Mouse (Mus musculus) testis, adult 2 months (tissue): ENCODE data around the gene Kcnip2. TPM values are rescaled to one million over a fixed set of nuclear protein-coding genes. Genes with fewer than 3 reads are reported as not detected.

ENCODE experiments used
- H3K27ac ChIP-seq: fragments of 200-500 bp; 2 replicates; pipeline ENCODE4 v1.5.1; 2012; ENCODE audit warnings: low read depth, low read length; ENCODE audit not compliant: control insufficient read depth, insufficient read depth
- H3K27me3 ChIP-seq: fragments of 200-500 bp; 2 replicates; pipeline ENCODE4 v1.6.1; 2012; ENCODE audit warnings: mild to moderate bottlenecking, low read length, moderate library complexity; ENCODE audit not compliant: control insufficient read depth, insufficient read depth
- H3K36me3 ChIP-seq: fragments of 200-500 bp; 2 replicates; pipeline ENCODE4 v1.6.1; 2012; ENCODE audit warnings: mild to moderate bottlenecking, low read length; ENCODE audit not compliant: control insufficient read depth, insufficient read depth
- H3K4me1 ChIP-seq: fragments of 200-500 bp; 2 replicates; pipeline ENCODE4 v1.6.1; 2012; ENCODE audit warnings: low read length; ENCODE audit not compliant: control insufficient read depth, insufficient read depth
- H3K4me3 ChIP-seq: fragments of 200-500 bp; 2 replicates; pipeline ENCODE4 v1.5.1; 2012; ENCODE audit warnings: low read depth, mild to moderate bottlenecking, low read length, moderate library complexity, mixed read lengths; ENCODE audit not compliant: control insufficient read depth
- CTCF ChIP-seq: fragments of 200-500 bp; IDR thresholded peaks from 2 replicates; pipeline ENCODE4 v1.5.1; 2012; ENCODE audit warnings: low read depth, mild to moderate bottlenecking, inconsistent platforms, low read length, moderate library complexity; ENCODE audit not compliant: control insufficient read depth, insufficient read depth, insufficient replicate concordance
- POLR2A ChIP-seq: fragments of 200-500 bp; IDR thresholded peaks from 2 replicates; pipeline ENCODE4 v1.6.1; 2012; ENCODE audit warnings: low read depth, mild to moderate bottlenecking, inconsistent platforms, low read length, moderate library complexity; ENCODE audit not compliant: control insufficient read depth
- polyA plus RNA-seq: library from polyadenylated mRNA; depleted of rRNA; stranded (reverse); fragments of >200 nt; gene quantifications from 2 replicates; pipeline ENCODE4 v1.2.3, GENCODE M21; 2012

Kcnip2 gene
- polyA plus RNA-seq, 1 experiment: 64.9 TPM

DNA sequence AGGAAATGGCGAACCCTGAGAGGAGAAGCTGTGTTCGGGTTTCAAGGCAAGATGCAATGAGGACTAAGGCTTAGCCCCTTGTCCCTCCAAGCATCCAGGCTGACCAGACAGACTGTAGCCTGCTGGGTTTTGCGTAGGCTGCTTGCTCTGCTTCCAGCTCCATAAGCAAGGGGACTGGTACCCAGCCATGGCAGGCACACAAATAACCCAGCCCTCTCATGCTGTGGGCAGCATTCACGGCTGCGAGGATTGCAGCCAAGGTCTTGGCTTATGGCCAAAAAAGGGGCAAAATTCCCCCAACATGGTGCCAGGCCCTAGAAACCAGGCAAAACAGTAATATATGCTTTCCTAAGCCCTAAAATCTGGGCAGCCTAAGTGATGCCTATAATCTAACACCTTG lies 6.0 kb upstream of the Kcnip2 start:
- TF ChIP-seq CTCF (no peak), POLR2A (no peak)
- no peak overlapping the region for H3K4me3 ChIP-seq
- H3K4me1 ChIP-seq: no peaks in the 10 kb centered on the region
- no peaks in the 10 kb centered on the region for H3K27me3 ChIP-seq
- no peak overlapping the region for H3K27ac ChIP-seq
- H3K36me3 ChIP-seq: no peaks in the 10 kb centered on the region

DNA sequence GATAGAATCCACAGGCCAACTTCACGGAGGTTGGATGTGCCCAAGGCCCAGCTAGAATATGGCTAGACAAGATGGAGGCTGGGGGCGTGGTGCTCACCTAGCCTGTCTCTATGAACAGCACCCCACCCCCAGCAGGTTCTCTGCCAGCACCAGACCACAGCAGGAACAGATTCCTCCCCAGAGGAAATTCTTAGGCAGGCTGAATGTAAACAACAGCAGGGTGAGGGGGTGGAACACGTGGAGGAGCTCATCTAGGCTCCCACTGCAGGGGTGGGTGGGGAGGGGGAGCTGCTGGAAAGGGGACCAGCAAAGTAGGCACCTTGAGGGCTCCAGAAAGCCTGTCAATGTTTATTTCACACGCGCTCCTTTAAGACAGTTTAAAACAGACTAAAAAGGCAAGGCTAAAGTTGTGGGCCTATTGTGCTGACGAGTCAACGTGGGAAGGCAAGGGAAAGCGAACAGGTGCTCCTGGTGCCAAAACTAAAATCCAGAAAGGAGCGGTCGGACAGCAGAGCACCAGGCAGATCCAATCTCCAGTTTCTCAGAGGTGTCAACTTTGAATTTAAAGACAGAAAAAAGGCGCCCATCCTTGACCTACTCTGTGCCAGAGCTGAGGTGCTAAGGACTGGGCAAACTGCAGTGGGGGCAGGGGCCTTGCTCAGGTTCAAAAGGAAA lies 2.1 kb upstream of the Kcnip2 start:
- Histone ChIP-seq H3K27ac (no peak overlapping the region), H3K4me1 (no peaks in the 10 kb centered on the region; the same call in 1 of the 2 replicates), H3K4me3 (no peak overlapping the region), H3K27me3 (no peaks in the 10 kb centered on the region), H3K36me3 (no peaks in the 10 kb centered on the region)
- TF ChIP-seq CTCF (no peak), POLR2A (no peak)

DNA sequence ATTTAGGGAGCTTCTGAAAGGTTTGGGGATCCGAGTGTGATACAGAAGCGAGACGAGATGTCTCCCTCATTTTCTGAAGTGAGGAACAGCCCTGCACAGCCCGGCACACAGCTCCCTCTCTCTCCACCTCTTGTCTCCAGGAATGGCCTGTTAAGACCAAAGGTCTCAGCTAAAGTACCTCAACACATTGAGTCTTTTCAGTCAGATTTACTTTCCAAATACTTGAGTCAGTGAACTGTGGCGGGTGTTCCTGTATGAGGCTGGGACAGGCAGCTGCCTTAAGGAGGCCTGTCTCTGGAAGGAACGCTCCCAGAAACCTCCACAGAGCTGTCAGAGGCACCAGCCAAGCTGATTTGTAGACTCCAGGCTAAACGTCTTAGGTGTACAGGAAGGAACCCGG lies 866 bp upstream of the Kcnip2 start:
- no peak for TF ChIP-seq POLR2A
- H3K27me3 ChIP-seq: no peaks in the 10 kb centered on the region
- peaks cover 2% of the 10 kb centered on the region for H3K4me1 ChIP-seq
- H3K4me3 ChIP-seq: no peak overlapping the region
- H3K36me3 ChIP-seq: no peaks in the 10 kb centered on the region
- no peak overlapping the region for H3K27ac ChIP-seq

DNA sequence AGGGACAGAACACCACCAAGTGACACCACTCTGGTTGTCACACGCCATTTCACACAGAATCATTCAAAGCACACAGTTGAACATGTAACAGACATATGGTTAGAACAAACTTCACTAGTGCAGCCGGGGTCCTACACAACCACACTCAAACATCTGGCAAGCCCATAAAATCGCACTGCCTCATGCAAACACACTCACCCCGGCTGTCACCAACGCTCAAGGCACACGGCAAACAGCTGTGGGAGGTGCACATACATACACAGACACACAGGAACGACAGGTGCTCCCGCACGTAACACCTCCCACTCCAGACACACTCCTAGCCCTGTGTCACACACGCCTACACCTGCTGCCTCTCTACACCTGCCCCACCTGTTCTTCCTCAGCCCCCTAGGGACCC lies 691 bp downstream of the Kcnip2 start:
- Histone ChIP-seq H3K27me3 (no peaks in the 10 kb centered on the region), H3K36me3 (no peaks in the 10 kb centered on the region), H3K4me3 (peak overlapping the region; percentile 59), H3K4me1 (peaks cover 2% of the 10 kb centered on the region), H3K27ac (no peak overlapping the region)
- TF ChIP-seq CTCF (no peak), POLR2A (no peak)

DNA sequence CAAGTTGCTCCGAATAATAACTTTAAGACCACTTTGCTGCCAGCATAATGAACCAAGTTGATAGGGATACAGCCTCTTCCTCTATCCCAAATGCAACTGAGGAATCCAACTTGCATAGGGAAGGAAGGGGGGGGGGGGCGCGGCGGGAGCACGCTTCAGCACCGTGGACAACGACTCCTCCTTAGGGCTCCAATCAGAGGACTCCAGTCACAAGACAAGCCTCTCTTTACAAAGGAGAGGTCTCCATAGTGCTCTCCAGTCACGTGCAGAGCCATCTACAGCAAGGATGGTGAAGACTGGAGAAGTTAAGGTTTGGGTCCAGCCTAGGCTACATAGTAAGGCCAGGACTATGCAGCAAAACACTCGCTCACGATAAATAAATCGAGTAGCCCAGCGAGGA lies 2.1 kb downstream of the Kcnip2 start:
- Histone ChIP-seq H3K27me3 (no peaks in the 10 kb centered on the region), H3K4me1 (peaks cover 2% of the 10 kb centered on the region), H3K27ac (no peak overlapping the region), H3K36me3 (no peaks in the 10 kb centered on the region), H3K4me3 (no peak overlapping the region; the same call in 1 of the 2 replicates)
- TF ChIP-seq CTCF (no peak), POLR2A (no peak)

DNA sequence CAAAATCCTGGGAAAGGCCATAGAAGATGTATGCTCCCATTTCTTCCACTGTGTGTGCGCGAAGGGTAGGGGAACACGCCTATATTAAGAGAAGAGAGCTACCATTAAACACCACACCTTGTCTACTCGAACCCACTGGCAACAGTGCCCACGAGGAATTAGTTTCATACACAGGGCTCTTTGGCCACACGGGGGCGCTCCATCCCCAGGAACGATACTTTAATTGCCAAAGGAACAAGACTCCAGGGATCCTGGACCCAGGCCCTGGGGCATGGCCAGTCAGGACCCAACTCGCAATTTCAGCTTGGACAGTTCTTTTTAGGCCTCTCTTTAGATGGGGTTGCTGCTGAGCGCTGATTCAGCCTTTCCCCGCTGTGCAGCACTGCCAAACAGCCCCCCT lies 2.6 kb downstream of the Kcnip2 start:
- Histone ChIP-seq H3K27me3 (no peaks in the 10 kb centered on the region), H3K4me3 (peak overlapping the region; percentile 65), H3K4me1 (peaks cover 2% of the 10 kb centered on the region), H3K36me3 (no peaks in the 10 kb centered on the region), H3K27ac (no peak overlapping the region)
- TF ChIP-seq POLR2A: no peak
- peak; percentile 76 for TF ChIP-seq CTCF

DNA sequence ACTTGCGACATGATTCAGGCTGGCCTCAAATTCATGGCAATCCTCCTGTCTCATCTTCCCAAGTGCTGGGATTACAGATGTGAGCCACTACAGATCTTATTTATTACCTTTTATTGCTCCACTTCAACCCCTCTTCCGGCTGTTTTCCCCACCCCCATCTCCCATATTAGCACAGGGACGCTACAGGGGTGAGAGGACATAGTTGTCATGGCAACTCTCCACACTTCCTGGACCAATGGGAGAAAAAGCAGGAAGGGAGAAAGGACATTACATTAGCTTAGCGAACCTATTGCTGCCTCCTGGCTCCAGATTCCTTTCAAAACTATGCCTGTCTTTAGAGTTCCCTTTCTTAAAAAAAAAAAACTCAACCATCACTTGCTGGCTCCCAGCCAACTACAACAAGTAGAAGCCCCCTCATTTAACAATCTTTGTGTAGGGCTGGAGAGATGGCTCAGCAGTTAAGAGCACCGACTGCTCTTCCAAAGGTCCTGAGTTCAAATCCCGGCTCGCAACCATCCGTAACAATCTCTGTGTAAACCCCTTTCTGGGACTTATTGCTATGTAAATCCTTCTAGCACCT lies 3.1 kb downstream of the Kcnip2 start:
- Histone ChIP-seq H3K36me3 (no peaks in the 10 kb centered on the region), H3K4me1 (peaks cover 2% of the 10 kb centered on the region), H3K4me3 (peak overlapping the region; percentile 65), H3K27me3 (no peaks in the 10 kb centered on the region), H3K27ac (no peak overlapping the region)
- TF ChIP-seq CTCF (no peak), POLR2A (no peak)

DNA sequence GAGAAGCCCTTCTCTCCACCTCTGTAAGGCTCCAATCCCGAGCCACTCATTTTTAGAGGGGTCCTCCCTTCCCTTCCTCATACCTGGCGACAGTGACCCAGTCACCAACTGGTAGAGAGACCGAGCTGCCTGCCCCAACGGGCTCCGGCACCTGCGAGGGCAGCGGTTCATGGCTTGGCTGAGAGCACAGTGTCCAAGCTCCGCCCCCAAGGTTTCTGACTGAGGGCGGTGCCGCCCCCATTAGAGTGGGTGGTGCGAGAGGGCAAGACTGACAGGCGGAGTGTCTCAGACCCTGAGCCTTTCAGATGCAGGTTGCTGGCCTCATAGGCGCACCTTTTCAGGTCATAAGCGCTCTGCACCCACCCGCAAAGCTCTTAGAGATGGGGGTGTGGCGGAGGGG lies 3.7 kb downstream of the Kcnip2 start:
- Histone ChIP-seq H3K4me3 (peak overlapping the region; percentile 65), H3K4me1 (peaks cover 2% of the 10 kb centered on the region), H3K36me3 (no peaks in the 10 kb centered on the region), H3K27ac (no peak overlapping the region), H3K27me3 (no peaks in the 10 kb centered on the region)
- TF ChIP-seq CTCF (no peak), POLR2A (no peak; the same call in 1 of the 2 replicates)
